Mouse (Mus musculus): ENCODE results near the gene Zfp689. TPM values are rescaled to one million over a fixed set of nuclear protein-coding genes. Genes with fewer than 3 reads are reported as not detected.
A peak's percentile ranks its signal among the peaks of the same experiment; 100 is the strongest.

Zfp689 gene
- total and polyA plus RNA-seq, 2 experiments = 0.74 to 1.9 TPM

- no peak overlapping the region for H3K4me3 ChIP-seq (ENCODE audit: insufficient read depth, low read depth, low read length)
- DNase-seq (ENCODE audit: extremely low read depth, low read depth, low spot score) = no peak
- TF ChIP-seq CTCF (IDR thresholded peaks at IDR 0.05; ENCODE audit: low read depth, low read length) (no peak), POLR2A (IDR thresholded peaks at IDR 0.05; ENCODE audit: extremely low read depth, insufficient read depth, low read length) (no peak)
- no peak overlapping the region for H3K9ac ChIP-seq (ENCODE audit: low read depth, low read length)
- no peaks in the 10 kb centered on the region for H3K79me2 ChIP-seq (ENCODE audit: control insufficient read depth, insufficient read depth, low read length)
- peaks cover 2% of the 10 kb centered on the region; the same call in 1 of the 2 replicates for H3K4me1 ChIP-seq (ENCODE audit: control insufficient read depth, insufficient read depth, low read length)
- no peak overlapping the region for H3K27ac ChIP-seq (replicated peaks; ENCODE audit: insufficient read depth, low read depth, low read length)
- 95% methylated on average over 20 of the region's 20 CpGs for WGBS
- H3K27me3 ChIP-seq (ENCODE audit: control insufficient read depth, insufficient read depth, low read length) = no peaks in the 10 kb centered on the region
- H3K36me3 ChIP-seq (ENCODE audit: control insufficient read depth, insufficient read depth, low read length) = peaks cover 6% of the 10 kb centered on the region
These were observed 5.0 kb downstream of the Zfp689 start for GRCm38 (mm10) chr7:127443976-127444375.

GRCm38 (mm10) chr7:127437724-127438123 is 11.2 kb downstream of the Zfp689 start:
- Histone ChIP-seq H3K4me3 (ENCODE audit: insufficient read depth, low read depth, low read length) (no peak overlapping the region), H3K27ac (replicated peaks; ENCODE audit: insufficient read depth, low read depth, low read length) (no peak overlapping the region), H3K4me1 (ENCODE audit: control insufficient read depth, insufficient read depth, low read length) (no peaks in the 10 kb centered on the region), H3K27me3 (ENCODE audit: control insufficient read depth, insufficient read depth, low read length) (no peaks in the 10 kb centered on the region), H3K36me3 (ENCODE audit: control insufficient read depth, insufficient read depth, low read length) (no peaks in the 10 kb centered on the region), H3K9ac (ENCODE audit: low read depth, low read length) (no peak overlapping the region), H3K79me2 (ENCODE audit: control insufficient read depth, insufficient read depth, low read length) (no peaks in the 10 kb centered on the region)
- DNase-seq (ENCODE audit: extremely low read depth, low read depth, low spot score) = no peak
- TF ChIP-seq CTCF (IDR thresholded peaks at IDR 0.05; ENCODE audit: low read depth, low read length) (peak; percentile 52; the same call in 1 of the 2 replicates), POLR2A (IDR thresholded peaks at IDR 0.05; ENCODE audit: extremely low read depth, insufficient read depth, low read length) (no peak)
- 92% methylated on average over 3 of the region's 3 CpGs for WGBS

GRCm38 (mm10) chr7:127435206-127435605 is 13.8 kb downstream of the Zfp689 start:
- no peak overlapping the region for H3K4me3 ChIP-seq (ENCODE audit: insufficient read depth, low read depth, low read length)
- H3K27me3 ChIP-seq (ENCODE audit: control insufficient read depth, insufficient read depth, low read length) = no peaks in the 10 kb centered on the region
- TF ChIP-seq CTCF (IDR thresholded peaks at IDR 0.05; ENCODE audit: low read depth, low read length) = no peak
- no peak for TF ChIP-seq POLR2A (IDR thresholded peaks at IDR 0.05; ENCODE audit: extremely low read depth, insufficient read depth, low read length)
- H3K36me3 ChIP-seq (ENCODE audit: control insufficient read depth, insufficient read depth, low read length) = no peaks in the 10 kb centered on the region
- H3K4me1 ChIP-seq (ENCODE audit: control insufficient read depth, insufficient read depth, low read length) = no peaks in the 10 kb centered on the region
- DNase-seq (ENCODE audit: extremely low read depth, low read depth, low spot score) = no peak
- no peak overlapping the region for H3K9ac ChIP-seq (ENCODE audit: low read depth, low read length)
- 82% methylated on average over 4 of the region's 4 CpGs for WGBS
- H3K27ac ChIP-seq (replicated peaks; ENCODE audit: insufficient read depth, low read depth, low read length) = no peak overlapping the region
- no peaks in the 10 kb centered on the region for H3K79me2 ChIP-seq (ENCODE audit: control insufficient read depth, insufficient read depth, low read length)

- Histone ChIP-seq H3K79me2 (ENCODE audit: control insufficient read depth, insufficient read depth, low read length) (peaks cover 2% of the 10 kb centered on the region; the same call in 1 of the 2 replicates), H3K27ac (replicated peaks; ENCODE audit: insufficient read depth, low read depth, low read length) (no peak overlapping the region), H3K4me3 (ENCODE audit: insufficient read depth, low read depth, low read length) (no peak overlapping the region), H3K27me3 (ENCODE audit: control insufficient read depth, insufficient read depth, low read length) (no peaks in the 10 kb centered on the region), H3K4me1 (ENCODE audit: control insufficient read depth, insufficient read depth, low read length) (0 out of 2 replicates have a peak, but pooled peaks cover 2% of the 10 kb centered on the region), H3K36me3 (ENCODE audit: control insufficient read depth, insufficient read depth, low read length) (no peaks in the 10 kb centered on the region), H3K9ac (ENCODE audit: low read depth, low read length) (no peak overlapping the region)
- TF ChIP-seq CTCF (IDR thresholded peaks at IDR 0.05; ENCODE audit: low read depth, low read length) = no peak
- TF ChIP-seq POLR2A (IDR thresholded peaks at IDR 0.05; ENCODE audit: extremely low read depth, insufficient read depth, low read length) = no peak
- peak; percentile 12 for DNase-seq (ENCODE audit: extremely low read depth, low read depth, low spot score)
- 68% methylated on average over 3 of the region's 3 CpGs for WGBS
These were observed 22.6 kb downstream of the Zfp689 start for GRCm38 (mm10) chr7:127426354-127426753.

- Histone ChIP-seq H3K9ac (ENCODE audit: low read depth, low read length) (no peak overlapping the region), H3K79me2 (ENCODE audit: control insufficient read depth, insufficient read depth, low read length) (peaks cover 3% of the 10 kb centered on the region; the same call in 1 of the 2 replicates), H3K36me3 (ENCODE audit: control insufficient read depth, insufficient read depth, low read length) (no peaks in the 10 kb centered on the region), H3K4me1 (ENCODE audit: control insufficient read depth, insufficient read depth, low read length) (0 out of 2 replicates have a peak, but pooled peaks cover 2% of the 10 kb centered on the region), H3K27ac (replicated peaks; ENCODE audit: insufficient read depth, low read depth, low read length) (no peak overlapping the region), H3K4me3 (ENCODE audit: insufficient read depth, low read depth, low read length) (no peak overlapping the region), H3K27me3 (ENCODE audit: control insufficient read depth, insufficient read depth, low read length) (no peaks in the 10 kb centered on the region)
- no peak for TF ChIP-seq POLR2A (IDR thresholded peaks at IDR 0.05; ENCODE audit: extremely low read depth, insufficient read depth, low read length)
- no peak for TF ChIP-seq CTCF (IDR thresholded peaks at IDR 0.05; ENCODE audit: low read depth, low read length)
- peak; percentile 2 for DNase-seq (ENCODE audit: extremely low read depth, low read depth, low spot score)
- WGBS = 68% methylated on average over 2 of the region's 2 CpGs
These were observed 23.0 kb downstream of the Zfp689 start for GRCm38 (mm10) chr7:127425911-127426310.

- WGBS = 88% methylated on average over 3 of the region's 3 CpGs
- Histone ChIP-seq H3K9ac (ENCODE audit: low read depth, low read length) (no peak overlapping the region), H3K79me2 (ENCODE audit: control insufficient read depth, insufficient read depth, low read length) (peaks cover 3% of the 10 kb centered on the region; the same call in 1 of the 2 replicates), H3K36me3 (ENCODE audit: control insufficient read depth, insufficient read depth, low read length) (no peaks in the 10 kb centered on the region), H3K27ac (replicated peaks; ENCODE audit: insufficient read depth, low read depth, low read length) (no peak overlapping the region), H3K4me3 (ENCODE audit: insufficient read depth, low read depth, low read length) (no peak overlapping the region), H3K27me3 (ENCODE audit: control insufficient read depth, insufficient read depth, low read length) (no peaks in the 10 kb centered on the region), H3K4me1 (ENCODE audit: control insufficient read depth, insufficient read depth, low read length) (0 out of 2 replicates have a peak, but pooled peaks cover 2% of the 10 kb centered on the region)
- no peak for DNase-seq (ENCODE audit: extremely low read depth, low read depth, low spot score)
- TF ChIP-seq CTCF (IDR thresholded peaks at IDR 0.05; ENCODE audit: low read depth, low read length) (no peak), POLR2A (IDR thresholded peaks at IDR 0.05; ENCODE audit: extremely low read depth, insufficient read depth, low read length) (no peak)
These were observed 23.7 kb downstream of the Zfp689 start for GRCm38 (mm10) chr7:127425291-127425690.

Measured in liver, adult 2 months (tissue).